10 mouse cellular contexts compared by ENCODE assay signal in the genomic region with DNA sequence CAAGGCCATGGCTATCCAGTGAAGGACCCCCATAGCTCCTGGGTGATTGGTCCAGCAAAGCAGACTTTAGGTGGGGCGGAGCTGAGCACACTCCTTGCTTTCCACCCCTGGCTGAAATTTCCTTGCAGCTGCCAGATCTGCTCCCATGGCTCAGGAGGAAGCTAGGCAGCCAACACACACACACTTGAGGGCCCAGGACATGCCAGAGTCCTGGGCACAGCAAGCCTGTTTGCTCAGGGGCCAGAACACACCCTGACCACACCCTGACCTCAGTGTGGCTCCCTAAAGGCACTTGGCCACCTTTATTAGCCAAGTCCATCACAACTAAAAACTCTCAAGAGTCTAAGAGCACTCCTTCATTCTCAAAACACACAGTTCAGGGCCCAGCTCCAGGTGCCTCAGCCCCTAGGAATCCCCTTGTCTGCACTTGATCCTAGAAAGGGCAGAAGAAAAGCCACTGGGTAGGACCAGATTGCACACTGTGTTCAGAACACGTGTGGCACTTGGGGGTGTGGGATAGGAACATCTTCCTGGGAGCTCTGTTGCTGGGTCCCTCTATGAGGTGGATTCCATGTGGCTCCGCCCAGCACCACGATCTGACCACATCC. TPM values are rescaled to one million over a fixed set of nuclear protein-coding genes. Genes with fewer than 3 reads are reported as not detected.
DNase-seq lines count a peak whose midpoint lies in the region; ATAC-seq lines count a peak whose summit lies in the region.
"Had no signal": no experiment of that assay in that cellular context is flagged by ENCODE, and none has a peak within 500 bp of the region (broad histone marks: within the 10 kb centered on the region; RNA-seq: fewer than 3 reads in every experiment).

No protein-coding gene starts in this region.

- H3K36me3 ChIP-seq in midbrain, embryonic 11.5 days (ENCODE audit: control insufficient read depth, insufficient read depth, low read length): no peaks in the 10 kb centered on the region
- H3K36me3 ChIP-seq in midbrain, embryonic 14.5 days (ENCODE audit: control insufficient read depth, insufficient read depth, low read length): no peaks in the 10 kb centered on the region
- no peaks in the 10 kb centered on the region for H3K36me3 ChIP-seq in limb, embryonic 15.5 days
- H3K36me3 ChIP-seq: hindbrain, embryonic 15.5 days had no signal

- no peak overlapping the region for H3K27ac ChIP-seq in midbrain, embryonic 11.5 days (ENCODE audit: low read depth, low read length)
- no peak overlapping the region for H3K27ac ChIP-seq in midbrain, embryonic 14.5 days (replicated peaks; ENCODE audit: low read depth, low read length)
- H3K27ac ChIP-seq in limb, embryonic 15.5 days: peak overlapping the region; percentile 51
- H3K27ac ChIP-seq: hindbrain, embryonic 15.5 days; liver, embryonic 14.5 days had no signal

- 81% methylated on average over 4 of the region's 4 CpGs for WGBS in midbrain, embryonic 11.5 days
- WGBS in midbrain, embryonic 14.5 days: 88% methylated on average over 4 of the region's 4 CpGs
- 76% methylated on average over 4 of the region's 4 CpGs for WGBS in limb, embryonic 15.5 days

- H3K27me3 ChIP-seq in midbrain, embryonic 11.5 days (ENCODE audit: control insufficient read depth, insufficient read depth, low read length): no peaks in the 10 kb centered on the region
- no peaks in the 10 kb centered on the region for H3K27me3 ChIP-seq in midbrain, embryonic 14.5 days (ENCODE audit: control insufficient read depth, insufficient read depth, low read length)
- no peaks in the 10 kb centered on the region for H3K27me3 ChIP-seq in limb, embryonic 15.5 days
- H3K27me3 ChIP-seq: hindbrain, embryonic 15.5 days had no signal

- no peak overlapping the region for H3K4me3 ChIP-seq in midbrain, embryonic 11.5 days (ENCODE audit: low read depth, low read length)
- H3K4me3 ChIP-seq in midbrain, embryonic 14.5 days (replicated peaks; ENCODE audit: low read depth, low read length): no peak overlapping the region
- no peak overlapping the region for H3K4me3 ChIP-seq in limb, embryonic 15.5 days
- H3K4me3 ChIP-seq: hindbrain, embryonic 15.5 days had no signal

- DNase-seq in adrenal gland, postnatal 14 days: peak; percentile 36
- DNase-seq in adrenal gland, postnatal 25 days: no peak
- peak; percentile 60 for DNase-seq in midbrain, embryonic 11.5 days (ENCODE audit: low spot score, missing footprints)
- no peak for DNase-seq in midbrain, embryonic 14.5 days
- peak; percentile 50 for DNase-seq in skeletal muscle tissue, adult 2 months (ENCODE audit: low read depth, low spot score)
- no peak for DNase-seq in layer of hippocampus, adult 18-20 months (ENCODE audit: low spot score in 2 of 2)
- DNase-seq in neural tube, embryonic 10.5 days (ENCODE audit: extremely low spot score, low spot score): no peak

- H3K4me1 ChIP-seq in midbrain, embryonic 11.5 days (ENCODE audit: control insufficient read depth, insufficient read depth, low read length): no peaks in the 10 kb centered on the region
- peaks cover 6% of the 10 kb centered on the region; the same call in 1 of the 2 replicates for H3K4me1 ChIP-seq in midbrain, embryonic 14.5 days (ENCODE audit: control insufficient read depth, insufficient read depth, low read length)
- peaks cover 21% of the 10 kb centered on the region for H3K4me1 ChIP-seq in limb, embryonic 15.5 days

- no peaks in the 10 kb centered on the region for H3K9me3 ChIP-seq in midbrain, embryonic 11.5 days (ENCODE audit: control insufficient read depth, low read length)
- H3K9me3 ChIP-seq in midbrain, embryonic 14.5 days (ENCODE audit: control insufficient read depth, low read length): no peaks in the 10 kb centered on the region
- no peaks in the 10 kb centered on the region for H3K9me3 ChIP-seq in limb, embryonic 15.5 days
- H3K9me3 ChIP-seq: hindbrain, embryonic 15.5 days had no signal

- H3K4me2 ChIP-seq in midbrain, embryonic 11.5 days: no peak overlapping the region
- H3K4me2 ChIP-seq in midbrain, embryonic 14.5 days (ENCODE audit: low read length): no peak overlapping the region
- H3K4me2 ChIP-seq in limb, embryonic 15.5 days: no peak overlapping the region
- H3K4me2 ChIP-seq: hindbrain, embryonic 15.5 days had no signal

- no peak for ATAC-seq in midbrain, embryonic 11.5 days (ENCODE audit: low FRiP score)
- ATAC-seq in midbrain, embryonic 14.5 days (ENCODE audit: low FRiP score, low TSS enrichment): no peak
- no peak for ATAC-seq in limb, embryonic 15.5 days (ENCODE audit: insufficient number of reproducible peaks, low FRiP score, low TSS enrichment, low read depth)

- no peak overlapping the region for H3K9ac ChIP-seq in midbrain, embryonic 11.5 days (ENCODE audit: low read length)
- H3K9ac ChIP-seq in midbrain, embryonic 14.5 days (replicated peaks; ENCODE audit: low read length): no peak overlapping the region
- no peak overlapping the region for H3K9ac ChIP-seq in limb, embryonic 15.5 days
- H3K9ac ChIP-seq: hindbrain, embryonic 15.5 days; liver, embryonic 14.5 days had no signal

RNA-seq across cellular contexts. Expression of gene Sik1, which starts 41.7 kb away (rescaled TPM):
- total RNA-seq in adrenal gland, postnatal 14 days (2021): 47.3 and 100 TPM in 2 replicates
- total RNA-seq in adrenal gland, postnatal 25 days (2021): 16.0 and 28.2 TPM in 2 replicates
- 8.9 and 14.0 TPM in 2 replicates for polyA plus RNA-seq in midbrain, embryonic 11.5 days (2014; fragmentation: Nextera tagmentation; extraction: Ambion mirVana)
- 15.3 and 19.3 TPM in 2 replicates for polyA plus RNA-seq in midbrain, embryonic 14.5 days (2014; fragmentation: Nextera tagmentation; extraction: Ambion mirVana)
- 30.5 and 37.1 TPM in 2 replicates for polyA plus RNA-seq in limb, embryonic 15.5 days (2015; fragmentation: Nextera tagmentation; extraction: Ambion mirVana)
- 10 to 100 TPM; 17.0 to 20.1 TPM for total RNA-seq in layer of hippocampus, adult 18-20 months (2021)

Comparison
In these comparisons a context has a peak if more than half of its experiments do, and no peak if none do; other contexts are left out.
1. DNase-seq: peak in adrenal gland, postnatal 14 days (single experiment), midbrain, embryonic 11.5 days (single experiment) and skeletal muscle tissue, adult 2 months (single experiment); none in adrenal gland, postnatal 25 days (single experiment), midbrain, embryonic 14.5 days (single experiment), layer of hippocampus, adult 18-20 months (0 of 2) and neural tube, embryonic 10.5 days (single experiment).